Mouse (Mus musculus): Measurements from ENCODE around the gene Fbxl16.
"Not testable (repeated sequence)": the region's sequence is repeated elsewhere in the genome, so short reads cannot be mapped to it uniquely, and the experiment has no call there.

The Fbxl16 gene

GRCm38 (mm10) chr17:25796211-25796771, 12.6 kb upstream of the Fbxl16 start:
- DNase-seq, result peak in 1 of 2 experiments; percentile 34

GRCm38 (mm10) chr17:25796951-25797369, 11.9 kb upstream of the Fbxl16 start, which contains the start of gene Metrn:
Gene Metrn (minus strand): TSS chr17:25797136.
- DNase-seq, result peak; percentile 82 to 88

DNA sequence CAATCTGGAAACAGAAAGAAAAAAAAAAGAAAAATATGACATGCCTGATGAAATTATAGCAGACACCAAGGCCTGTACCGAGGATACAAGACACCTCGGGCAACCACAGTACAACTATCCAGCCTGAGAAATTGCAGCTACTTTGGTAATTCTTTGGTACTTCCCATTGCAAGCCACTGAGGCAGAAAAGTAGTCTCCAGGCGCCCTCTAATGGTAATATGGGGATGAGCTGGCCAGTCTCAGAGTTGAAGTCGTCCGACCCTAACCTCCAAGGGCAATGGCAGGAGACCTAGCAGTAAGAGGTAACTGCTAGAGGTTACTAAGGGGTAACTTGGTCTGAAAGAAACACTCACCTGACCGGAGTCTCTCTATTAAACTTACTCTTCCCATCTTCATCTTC, 7.9 kb upstream of the Fbxl16 start:
- DNase-seq, result peak; percentile 77 to 81

DNA sequence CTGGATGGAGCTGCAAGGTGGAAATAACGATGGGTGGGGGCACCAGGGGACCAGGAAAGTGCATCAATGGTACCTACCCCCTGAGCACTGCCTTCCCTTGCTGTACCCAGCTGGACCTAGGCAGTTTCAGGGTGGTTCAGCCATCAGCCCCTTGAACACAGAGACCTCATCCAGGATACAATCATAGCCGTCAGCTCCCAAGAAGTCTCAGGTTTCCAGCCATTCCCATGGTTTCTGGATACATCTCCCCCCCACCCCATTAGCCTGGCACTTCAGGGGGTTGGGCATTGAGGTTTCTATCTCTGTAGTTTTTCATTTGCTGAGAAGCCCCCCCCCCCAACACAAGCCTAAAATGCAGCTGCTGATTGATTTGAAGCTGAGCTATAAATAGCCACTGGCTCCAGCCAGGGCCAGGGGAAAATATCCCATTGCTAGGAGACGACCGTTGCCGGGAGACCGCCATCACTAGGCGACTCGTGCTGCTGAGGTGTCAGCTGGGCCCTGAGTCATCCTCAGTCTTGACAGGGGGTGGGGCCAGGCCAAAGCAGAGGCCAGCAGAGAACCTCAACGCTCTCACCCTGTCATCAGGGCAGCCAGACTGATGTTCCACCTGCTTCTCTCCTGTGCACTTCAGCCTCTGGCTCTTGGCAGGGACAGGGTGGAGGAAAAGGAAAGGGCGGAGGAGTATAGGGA, 5.9 kb upstream of the Fbxl16 start:
- DNase-seq, result no peak

GRCm38 (mm10) chr17:25806507-25806906, 2.4 kb upstream of the Fbxl16 start:
- DNase-seq, result no peak

GRCm38 (mm10) chr17:25807452-25807851, 1.4 kb upstream of the Fbxl16 start:
- DNase-seq, result not testable (repeated sequence)

DNA sequence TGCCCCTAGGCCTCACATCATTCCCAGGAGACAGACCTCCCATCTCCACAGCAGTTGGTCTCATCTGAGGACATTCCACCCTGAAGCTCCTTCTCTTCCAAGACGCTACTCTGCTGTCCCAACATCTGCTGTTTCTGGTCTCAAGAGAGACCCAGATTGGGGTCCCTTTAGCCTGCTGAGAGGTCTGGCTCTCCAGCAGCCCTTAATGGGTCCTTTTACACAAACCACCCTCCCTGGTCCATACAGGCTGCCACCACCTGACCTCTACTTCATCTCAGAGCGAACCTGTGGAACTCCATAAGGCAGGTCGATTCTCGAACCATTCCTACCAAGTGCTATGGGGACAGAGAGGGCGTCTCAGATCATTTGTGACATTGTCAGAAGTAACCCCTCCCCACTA, 857 bp upstream of the Fbxl16 start:
- DNase-seq, result no peak

DNA sequence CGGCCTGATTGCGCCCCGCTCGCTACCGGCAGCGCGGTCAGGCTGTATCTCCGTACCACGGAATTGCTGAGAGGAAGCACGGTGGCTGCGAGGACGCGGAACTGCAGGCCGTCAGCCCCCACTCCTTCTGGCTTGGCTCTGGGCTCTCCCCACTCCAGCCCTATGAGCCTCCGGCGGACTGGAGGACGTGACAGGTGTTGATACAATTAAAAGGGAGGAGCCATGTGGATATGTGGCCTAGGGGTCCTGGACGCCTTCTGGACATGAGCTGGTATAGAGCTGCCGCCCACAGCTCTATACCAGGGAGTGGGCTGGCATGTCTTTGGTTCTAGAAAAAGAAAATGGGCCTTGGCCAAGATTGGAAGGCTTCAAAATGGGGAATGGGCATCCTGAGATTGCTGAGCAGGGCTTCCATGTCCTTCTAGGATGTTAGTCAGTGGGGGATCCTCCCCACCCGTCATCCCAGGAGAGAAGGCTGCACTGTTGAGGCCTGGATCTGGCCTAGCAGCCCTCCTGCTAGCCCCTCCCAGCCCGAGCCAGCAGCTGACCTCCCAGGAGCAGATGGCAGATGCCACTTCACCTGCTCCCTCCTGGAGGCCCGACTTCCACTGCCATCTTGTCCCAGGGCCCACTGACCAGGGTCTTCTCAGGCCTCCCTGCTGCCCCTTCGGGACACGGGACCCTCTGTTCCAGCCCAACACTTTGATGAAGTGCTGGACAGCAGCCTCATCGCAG, 888 bp downstream of the Fbxl16 start:
- DNase-seq, result no peak

GRCm38 (mm10) chr17:25810890-25811289, 2.0 kb downstream of the Fbxl16 start:
- DNase-seq, result no peak

- DNase-seq, result peak; percentile 71 to 85
Observed at GRCm38 (mm10) chr17:25813471-25813870, 4.6 kb downstream of the Fbxl16 start.

GRCm38 (mm10) chr17:25817662-25818061, 8.8 kb downstream of the Fbxl16 start:
- no peak for DNase-seq

- peak in 1 of 2 experiments; percentile 11 for DNase-seq
Observed at GRCm38 (mm10) chr17:25818851-25819780, 10.2 kb downstream of the Fbxl16 start.

DNA sequence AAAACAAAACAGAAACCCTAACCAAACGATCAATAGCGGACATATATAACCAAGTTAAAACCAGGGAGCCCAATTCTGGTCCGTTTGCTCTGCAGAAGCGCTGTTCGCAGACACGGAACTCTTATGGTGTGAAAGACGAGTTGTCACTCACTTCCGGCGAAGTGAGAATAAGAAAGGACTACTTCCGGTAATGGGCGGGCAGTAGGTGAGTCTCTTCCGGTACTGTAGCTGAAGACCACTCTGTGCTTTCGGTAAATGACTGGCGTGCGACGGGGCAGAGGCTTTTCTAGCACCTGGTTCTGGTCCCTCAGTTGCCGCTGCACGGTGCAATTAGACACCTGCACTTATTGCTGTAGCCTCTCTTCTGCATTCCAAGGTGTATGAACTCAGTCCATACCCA, 14.6 kb downstream of the Fbxl16 start, which contains the start of gene Wdr24:
TSS of gene Wdr24 (plus strand) at position 176 of the 400 bp plus-strand sequence.
- DNase-seq, result peak; percentile 75 to 80

DNA sequence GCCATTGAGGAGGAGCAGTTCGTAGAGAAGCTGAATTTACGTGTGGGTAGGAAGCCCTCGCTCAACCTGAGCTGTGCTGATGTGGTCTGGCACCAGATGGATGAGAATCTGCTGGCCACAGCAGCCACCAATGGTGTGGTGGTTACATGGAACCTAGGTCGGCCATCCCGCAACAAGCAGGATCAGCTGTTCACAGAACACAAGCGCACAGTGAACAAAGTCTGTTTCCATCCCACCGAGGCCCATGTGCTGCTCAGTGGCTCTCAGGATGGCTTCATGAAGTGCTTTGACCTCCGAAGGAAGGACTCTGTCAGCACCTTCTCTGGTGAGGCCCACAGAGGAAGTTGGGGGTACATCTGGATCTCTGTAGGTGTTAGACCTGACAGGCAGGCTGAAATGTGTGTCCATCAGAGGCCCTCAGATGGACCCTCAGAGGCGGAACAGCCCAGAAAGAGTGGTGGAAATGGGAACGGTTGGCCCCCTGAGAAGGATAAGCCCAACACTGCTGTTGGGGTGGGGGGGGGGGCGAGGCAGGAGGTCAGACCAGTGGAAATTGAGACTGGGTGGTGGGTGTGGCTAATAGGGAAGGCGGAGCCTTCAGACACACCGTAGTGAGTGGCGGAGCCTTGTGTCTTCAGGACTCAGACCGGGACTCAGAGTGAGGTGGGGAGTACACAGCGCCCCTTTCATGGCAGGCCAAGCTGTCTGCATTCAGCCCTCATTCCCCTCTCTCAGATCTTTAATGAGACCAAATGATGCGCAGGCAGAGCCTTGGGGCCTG, 15.7 kb downstream of the Fbxl16 start:
- DNase-seq, result no peak

DNA sequence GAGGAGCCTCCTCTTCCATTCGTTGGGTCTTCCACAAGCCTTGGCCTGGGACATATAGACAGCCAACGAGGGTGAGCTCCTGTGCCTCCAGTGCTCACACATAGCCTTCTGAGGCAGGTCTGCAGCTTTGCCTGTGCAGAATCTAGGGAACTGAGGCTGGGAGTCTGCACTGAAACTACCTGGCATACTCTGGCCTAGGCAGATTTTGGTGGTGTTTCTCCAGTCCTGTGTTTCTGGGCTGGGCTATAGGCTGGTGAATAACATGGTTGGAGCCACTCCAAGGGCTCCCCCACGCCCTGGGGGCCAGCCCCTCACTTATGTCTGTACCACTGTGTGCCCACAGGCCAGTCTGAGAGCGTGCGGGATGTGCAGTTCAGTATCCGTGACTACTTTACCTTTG, 16.4 kb downstream of the Fbxl16 start:
- no peak for DNase-seq

- no peak for DNase-seq
Observed at GRCm38 (mm10) chr17:25825984-25826570, 17.2 kb downstream of the Fbxl16 start.

DNA sequence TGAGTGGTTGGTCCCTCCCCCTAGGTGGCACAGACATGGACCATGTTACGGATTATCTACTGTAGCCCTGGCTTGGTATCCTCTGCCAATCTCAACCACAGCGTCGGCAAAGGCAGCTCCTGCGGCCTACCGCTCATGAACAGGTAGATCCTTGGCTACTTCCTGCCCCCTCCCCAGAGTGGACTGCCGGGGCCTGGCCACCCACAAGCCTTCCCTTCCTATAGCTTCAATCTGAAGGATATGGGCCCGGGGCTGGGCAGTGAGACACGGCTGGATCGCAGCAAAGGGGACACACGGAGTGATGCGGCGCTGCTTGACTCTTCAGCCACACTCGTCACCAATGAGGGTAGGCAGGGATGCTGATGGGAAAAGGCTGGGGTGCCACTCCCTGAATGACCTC, 18.1 kb downstream of the Fbxl16 start:
- no peak for DNase-seq

- peak in 1 of 2 experiments; percentile 11 for DNase-seq
Observed at GRCm38 (mm10) chr17:25827546-25828222, 18.8 kb downstream of the Fbxl16 start.

GRCm38 (mm10) chr17:25828223-25828594, 19.3 kb downstream of the Fbxl16 start:
- no peak for DNase-seq

GRCm38 (mm10) chr17:25828712-25829557, 20.1 kb downstream of the Fbxl16 start, which contains the start of gene Jmjd8:
Gene Jmjd8 (plus strand): TSS chr17:25828867.
- peak; percentile 77 to 85 for DNase-seq

Measured in kidney, adult 8-10 months (tissue).